In genomic region chr9:77615868-77616267, GRCm38 (mm10) we compare ENCODE assay signal across 1 mouse cellular context.
TF ChIP-seq lines count a peak whose summit lies in the region.

No protein-coding gene starts in this region.

TF ChIP-seq in CH12.LX, 34 proteins besides CTCF, POLR2A, EP300 and RAD21 (continued from another document):
- TF ChIP-seq MEF2A (IDR thresholded peaks at IDR 0.05; ENCODE audit: borderline replicate concordance, low read depth, low read length), result 0 out of 2 replicates have a peak, but pooled peaks have one; percentile 27
